Mouse (Mus musculus) cerebellum, postnatal 4 days (tissue): Measurements from ENCODE around the gene Cyp2j5.
"Not testable (repeated sequence)": the region's sequence is repeated elsewhere in the genome, so short reads cannot be mapped to it uniquely, and the experiment has no call there.

ENCODE experiments used
- DNase-seq, 2 experiments: peaks; one replicate each; pipeline ENCODE4 v3.0.0; 2022; ENCODE audit warnings: low spot score in 2 of 2, mixed read lengths in 1 of 2

The Cyp2j5 gene

DNA sequence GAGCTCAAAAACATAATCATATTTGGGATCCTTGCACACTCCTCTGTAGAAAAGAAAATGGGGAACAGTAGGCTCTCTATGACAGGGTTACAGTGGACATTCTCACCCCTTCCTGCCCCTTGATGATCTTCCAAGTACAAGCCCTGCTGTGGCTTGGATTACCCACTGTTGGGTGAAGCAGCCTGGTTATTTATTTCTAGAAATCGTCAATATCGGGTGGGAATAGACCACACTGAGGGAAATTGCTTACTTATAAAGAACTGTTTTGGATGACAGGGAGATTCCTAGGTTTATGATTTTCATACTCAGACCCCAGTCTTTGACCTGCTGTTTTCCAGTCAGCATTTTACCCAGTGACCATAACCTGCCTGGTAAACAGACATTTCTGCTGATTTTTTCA lies at the start of gene Cyp2j5:
Cyp2j5 (minus strand) TSS at position 164 of the 400 bp plus-strand sequence.
- DNase-seq: no peak

DNA sequence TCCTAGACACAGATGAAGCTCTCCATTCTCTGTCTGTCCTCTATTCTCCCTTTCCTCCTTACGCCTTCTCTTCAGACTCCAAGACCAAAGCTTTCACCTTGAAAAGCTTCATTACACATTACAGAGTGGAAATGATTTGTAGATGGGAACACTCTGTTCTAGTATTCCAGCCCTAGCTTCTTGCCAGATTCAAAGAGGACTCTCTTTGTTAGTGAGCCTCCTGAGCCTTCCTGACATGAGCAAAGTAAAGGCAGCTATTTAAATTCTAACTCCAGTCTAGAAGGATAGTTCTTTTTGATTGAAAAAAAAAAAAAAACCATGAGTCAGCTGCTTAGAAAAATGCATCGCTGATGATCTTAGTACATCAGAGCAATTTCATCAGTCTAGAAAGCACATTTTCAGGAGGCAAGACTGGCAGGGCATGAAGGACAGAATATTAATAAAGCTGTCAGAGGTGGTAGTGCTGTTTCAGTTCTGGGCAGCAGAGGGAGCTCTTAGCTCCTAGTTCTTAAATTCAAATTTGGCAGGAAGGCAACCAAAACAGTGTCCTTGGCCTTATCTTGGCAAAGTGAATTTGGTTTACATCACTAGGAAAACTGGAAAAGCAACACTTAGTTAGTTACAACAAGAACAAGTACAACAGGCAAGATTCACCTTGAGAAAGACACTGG lies 41.5 kb upstream of the Cyp2j5 start:
- peak; percentile 35 to 77 for DNase-seq

DNA sequence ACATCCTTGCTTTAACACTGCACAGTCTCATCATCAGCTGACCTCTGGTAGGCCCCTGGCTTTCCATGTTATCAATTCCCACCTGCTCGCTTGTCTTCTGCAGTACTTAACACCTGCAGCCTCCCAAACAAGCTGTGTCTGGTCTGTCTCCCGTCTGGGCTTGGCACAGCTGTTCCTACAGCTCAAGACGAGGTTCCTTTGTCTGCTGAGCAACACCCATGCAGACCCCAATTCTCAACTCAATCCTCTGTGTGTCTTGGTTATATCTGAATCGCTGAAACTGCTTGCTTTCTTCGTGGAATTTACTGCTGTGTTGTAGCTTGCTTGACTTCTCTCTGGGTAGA lies 34.2 kb upstream of the Cyp2j5 start:
- DNase-seq: peak in 1 of 2 experiments; percentile 50

- peak; percentile 22 to 75 for DNase-seq
Measured at GRCm38 (mm10) chr4:96697511-96698217, 33.7 kb upstream of the Cyp2j5 start.

DNA sequence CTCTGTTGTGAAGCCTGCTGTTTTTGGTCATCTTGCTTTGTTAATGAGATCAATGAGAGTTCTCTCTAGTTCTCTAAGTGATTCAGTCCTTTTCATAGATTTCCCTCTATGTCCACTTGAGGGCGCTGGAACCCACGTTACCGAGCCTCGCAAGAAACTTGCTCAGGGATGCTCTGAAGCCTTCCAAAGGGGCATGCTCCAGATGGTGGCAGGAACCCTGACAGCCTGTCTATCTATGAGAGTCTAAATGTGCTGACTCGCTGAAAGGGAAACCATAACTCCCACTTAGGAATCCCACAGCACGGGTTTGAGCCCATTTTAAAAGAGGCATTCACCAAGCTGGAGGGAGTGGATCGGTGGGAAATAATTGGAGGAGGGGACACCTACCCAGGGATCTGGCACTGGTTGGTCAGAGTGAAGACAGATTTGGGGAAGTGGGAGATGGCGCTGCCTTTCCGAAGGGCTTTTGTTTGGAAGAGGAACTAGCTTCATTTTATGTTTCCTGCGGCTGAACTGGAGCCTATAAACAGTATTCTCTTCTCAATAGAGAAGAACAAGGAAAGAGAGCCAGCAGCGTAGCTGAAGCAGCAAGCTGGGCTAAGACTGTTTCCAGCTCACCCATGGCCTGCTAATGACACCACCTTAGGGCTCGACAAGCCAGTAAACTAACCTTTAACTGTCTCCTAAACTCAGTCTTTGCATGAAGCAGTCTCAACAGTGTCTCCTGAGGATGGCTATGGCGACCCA lies 32.8 kb upstream of the Cyp2j5 start:
- DNase-seq: peak; percentile 66 to 80

DNA sequence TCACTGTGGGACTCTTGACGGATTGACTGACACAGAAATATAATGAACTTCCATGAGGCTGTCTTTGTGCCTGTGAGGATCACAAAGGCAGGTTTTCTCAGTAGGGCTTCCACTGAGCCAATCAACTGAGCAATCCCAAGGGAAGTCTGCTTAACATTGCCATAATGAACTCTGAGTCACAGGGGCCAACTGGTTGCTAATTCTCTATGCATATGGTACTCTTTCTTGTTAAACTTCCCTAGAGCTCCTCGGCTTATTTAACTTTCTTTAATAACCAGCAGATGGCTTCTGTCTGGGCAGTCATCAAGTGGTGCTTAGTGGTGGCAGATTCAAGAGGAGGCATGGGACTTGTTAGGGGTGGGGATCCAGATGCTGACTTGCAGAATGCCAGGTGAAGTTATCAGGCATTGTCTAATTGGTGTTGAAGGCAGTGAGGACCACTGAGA lies 23.4 kb upstream of the Cyp2j5 start:
- DNase-seq: no peak

DNA sequence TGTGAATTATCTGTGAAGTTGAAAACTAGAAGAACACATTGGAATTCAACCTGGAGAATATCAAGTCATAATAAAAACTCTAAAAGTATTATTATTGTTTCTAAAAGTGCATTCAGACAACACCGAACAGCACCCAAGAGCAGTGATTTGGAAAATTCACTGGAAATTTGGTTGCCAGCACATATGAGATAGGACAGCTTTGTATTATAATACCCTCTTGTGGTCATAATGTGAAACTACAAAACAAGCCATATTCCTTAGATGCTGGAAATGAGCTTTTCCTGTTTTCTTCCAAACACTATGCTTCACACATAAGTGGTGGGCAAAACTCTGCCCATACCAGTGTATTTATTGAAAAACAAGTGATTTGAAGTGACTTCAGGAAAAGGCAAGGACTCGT lies 19.5 kb upstream of the Cyp2j5 start:
- no peak for DNase-seq

- no peak for DNase-seq
Measured at GRCm38 (mm10) chr4:96680966-96681365, 17.0 kb upstream of the Cyp2j5 start.

DNA sequence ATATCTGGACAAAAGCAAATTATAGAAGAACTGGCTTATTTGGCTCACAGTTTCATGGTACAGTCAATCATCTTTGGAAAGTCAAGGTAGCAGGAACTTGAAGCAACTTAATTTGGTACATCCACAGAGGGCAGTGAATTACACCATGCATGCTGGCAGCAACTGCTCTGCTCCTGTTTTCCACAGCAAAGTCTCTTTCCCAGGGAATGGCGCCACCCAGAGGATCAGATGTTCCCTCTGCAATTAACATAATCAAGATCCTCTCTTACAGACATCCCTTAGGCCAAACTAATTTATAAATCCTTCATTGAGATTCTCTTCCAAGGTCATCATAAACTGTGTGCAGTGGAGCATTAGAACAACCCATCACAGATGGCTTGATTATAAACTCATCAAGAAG lies 16.3 kb upstream of the Cyp2j5 start:
- DNase-seq: peak in 1 of 2 experiments; percentile 40

DNA sequence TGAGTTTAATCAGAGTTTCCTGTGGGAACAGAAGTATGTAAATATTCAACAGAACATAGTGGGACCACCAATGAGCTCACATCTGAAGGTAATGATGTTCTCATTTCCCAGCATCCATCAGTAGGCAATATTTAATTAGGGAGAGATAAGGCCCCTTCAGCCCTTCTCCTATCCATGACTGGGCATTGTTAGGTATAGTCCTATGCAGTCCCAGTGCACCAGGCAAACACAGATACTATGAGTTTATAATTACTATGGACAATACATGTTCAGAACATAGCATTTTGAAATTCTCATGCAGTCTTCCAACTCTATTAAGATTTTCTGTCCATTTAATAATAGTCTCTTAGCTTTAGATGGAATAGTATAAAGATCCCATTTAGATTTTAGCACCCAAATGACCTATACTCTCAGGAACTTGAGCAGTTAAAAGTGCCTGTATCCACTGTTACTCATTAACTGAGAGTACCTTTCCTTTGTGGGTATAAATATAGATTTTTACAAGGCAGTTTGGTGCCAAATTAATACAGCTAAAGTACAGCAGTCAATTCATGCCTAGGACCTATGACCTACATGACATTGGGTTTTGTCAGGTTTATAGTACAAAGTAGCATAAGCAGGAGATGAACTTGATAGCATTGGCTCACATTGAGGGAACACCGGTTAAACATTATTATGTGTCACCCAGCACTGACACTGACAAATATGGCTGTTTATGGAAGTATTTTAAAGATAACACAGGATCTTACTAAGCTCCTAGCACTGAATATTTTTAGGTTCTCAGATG lies 907 bp upstream of the Cyp2j5 start:
- no peak for DNase-seq

GRCm38 (mm10) chr4:96635455-96635854 lies 28.5 kb downstream of the Cyp2j5 start:
- DNase-seq: no peak

- DNase-seq: no peak
Measured at GRCm38 (mm10) chr4:96622474-96622873, 41.5 kb downstream of the Cyp2j5 start.

DNA sequence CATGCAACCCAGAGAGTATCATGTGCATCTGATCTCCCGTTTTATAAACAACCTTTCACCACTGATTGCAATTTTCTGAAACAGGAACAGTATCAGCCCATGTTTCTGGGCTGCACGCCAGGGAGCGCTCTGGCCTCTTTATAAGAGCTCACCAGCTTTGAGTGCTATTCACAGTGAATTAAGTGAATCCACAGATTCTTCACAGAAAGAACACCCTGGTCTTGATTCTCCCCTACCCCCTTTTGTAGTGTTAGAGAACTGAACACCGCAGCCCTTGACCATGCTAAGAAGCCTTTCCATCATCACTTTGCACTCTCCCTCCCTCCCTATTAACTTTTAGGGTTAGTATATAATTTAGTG lies 72.2 kb downstream of the Cyp2j5 start:
- DNase-seq: peak in 1 of 2 experiments; percentile 43

DNA sequence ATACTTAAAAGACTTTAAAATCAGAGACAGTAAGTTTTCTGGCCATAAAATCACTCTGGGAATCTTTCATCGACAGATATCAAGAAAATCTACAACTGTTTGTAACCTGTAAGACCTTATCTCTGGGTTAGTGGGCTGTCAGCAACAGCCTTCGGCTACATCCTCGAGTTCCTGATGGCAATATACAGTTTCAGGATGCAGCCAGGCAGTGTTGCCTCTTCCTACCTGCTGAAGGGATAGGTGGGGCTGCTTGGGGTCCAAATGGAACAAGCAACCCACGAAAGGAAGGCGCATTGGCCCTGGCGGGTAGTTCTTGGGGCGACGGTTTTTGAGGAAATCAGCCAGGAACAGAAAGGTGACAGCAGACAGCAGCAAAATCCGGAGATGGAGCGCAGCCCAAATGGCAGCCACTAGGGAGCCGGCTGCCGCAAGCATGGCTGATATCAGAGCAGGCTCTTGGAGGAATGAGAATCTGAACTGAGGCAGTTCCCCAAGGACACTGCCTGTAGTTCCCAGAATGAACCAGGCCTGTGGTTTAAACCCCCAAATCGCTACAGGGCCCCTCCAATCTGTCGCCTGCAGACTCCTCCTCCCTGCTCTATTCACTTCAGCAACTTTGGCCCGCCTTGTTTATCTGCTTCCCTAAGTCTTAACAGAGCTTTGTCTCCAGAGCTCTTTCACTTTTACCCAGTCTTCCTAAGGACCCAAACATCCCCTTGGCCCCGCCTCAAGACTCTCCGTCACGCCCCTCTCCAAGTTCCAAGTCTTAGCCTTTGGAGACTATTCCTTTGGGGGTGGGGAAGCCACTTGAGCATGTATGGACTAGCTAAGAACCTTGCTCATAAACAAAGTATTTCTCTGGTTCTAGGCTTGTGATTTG lies 72.8 kb downstream of the Cyp2j5 start, which contains the start of gene Cyp2j9:
Cyp2j9 (minus strand) TSS at position 668 of the 880 bp plus-strand sequence.
- peak in 1 of 2 experiments; percentile 23 for DNase-seq

DNA sequence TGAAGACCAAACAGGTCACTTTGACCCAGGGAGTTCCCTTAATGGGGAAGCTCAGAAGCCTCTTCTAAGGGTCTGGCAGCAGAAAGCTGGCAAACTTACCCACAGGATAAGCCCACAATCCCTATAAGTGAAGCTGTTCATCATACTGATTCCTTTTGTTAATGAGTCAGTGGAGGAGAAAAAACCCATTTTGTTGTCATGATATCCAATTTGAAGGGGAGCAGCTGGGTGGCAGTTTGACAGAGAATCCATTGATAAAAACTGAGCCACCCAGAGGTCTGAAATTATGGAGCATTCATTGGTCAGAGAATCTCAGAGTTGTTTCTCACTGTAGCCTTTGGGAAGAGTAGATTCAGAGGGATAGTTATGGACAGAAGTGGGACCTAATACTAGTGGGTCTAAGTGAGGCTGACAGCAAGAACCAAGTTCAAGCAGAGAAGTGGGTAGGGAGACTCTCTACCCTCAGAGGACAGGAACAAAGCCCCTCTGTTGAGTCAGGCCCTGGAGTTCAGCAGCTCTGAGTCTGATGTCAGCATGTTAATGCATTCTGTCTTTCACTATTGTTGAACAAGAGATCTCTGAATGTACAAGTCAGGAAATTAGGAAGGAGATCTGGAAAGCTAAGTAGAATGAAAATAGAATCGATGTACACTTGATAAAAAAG lies 82.4 kb downstream of the Cyp2j5 start:
- no peak for DNase-seq

- DNase-seq: not testable (repeated sequence)
Measured at GRCm38 (mm10) chr4:96580351-96580750, 83.6 kb downstream of the Cyp2j5 start.
